Mouse (Mus musculus) retina, adult 2 months (tissue): ENCODE measurements at regions not wholly inside any gene's neighbourhood (a gene's known extent, or its start where the extent isn't known, plus 50 kb on each side); places are given as distances from the start of the nearest gene placed in this dataset.

Source experiments
- DNase-seq: peaks from one replicate; pipeline ENCODE4 v3.0.0-alpha.2; 2012; ENCODE audit warnings: low read depth, low spot score

- no peak for DNase-seq
Measured at GRCm38 (mm10) chr2:61221676-61222075, 258.7 kb upstream of the Rbms1 start.

GRCm38 (mm10) chr2:61221157-61221556 lies 258.2 kb upstream of the Rbms1 start:
- no peak for DNase-seq

- DNase-seq: no peak
Measured at GRCm38 (mm10) chr2:61213951-61214350, 251.0 kb upstream of the Rbms1 start.

GRCm38 (mm10) chr2:61201387-61201786 lies 238.4 kb upstream of the Rbms1 start:
- DNase-seq: no peak

- no peak for DNase-seq
Measured at GRCm38 (mm10) chr2:61193976-61194375, 231.0 kb upstream of the Rbms1 start.

- DNase-seq: no peak
Measured at GRCm38 (mm10) chr2:61182424-61182979, 219.5 kb upstream of the Rbms1 start.

- DNase-seq: no peak
Measured at GRCm38 (mm10) chr2:61177801-61178200, 214.8 kb upstream of the Rbms1 start.

GRCm38 (mm10) chr2:61176807-61177206 lies 213.8 kb upstream of the Rbms1 start:
- DNase-seq: no peak

- no peak for DNase-seq
Measured at GRCm38 (mm10) chr2:61173581-61173980, 210.6 kb upstream of the Rbms1 start.

GRCm38 (mm10) chr2:61161336-61161735 lies 198.3 kb upstream of the Rbms1 start:
- DNase-seq: no peak

- no peak for DNase-seq
Measured at GRCm38 (mm10) chr2:61159761-61160160, 196.8 kb upstream of the Rbms1 start.

- DNase-seq: no peak
Measured at GRCm38 (mm10) chr2:61138998-61139631, 176.1 kb upstream of the Rbms1 start.

GRCm38 (mm10) chr2:61138625-61138997 lies 175.6 kb upstream of the Rbms1 start:
- no peak for DNase-seq

- no peak for DNase-seq
Measured at GRCm38 (mm10) chr2:61137378-61137777, 174.4 kb upstream of the Rbms1 start.

GRCm38 (mm10) chr2:61136926-61137325 lies 173.9 kb upstream of the Rbms1 start:
- no peak for DNase-seq

GRCm38 (mm10) chr2:61123046-61123806 lies 160.2 kb upstream of the Rbms1 start:
- no peak for DNase-seq

GRCm38 (mm10) chr2:61121281-61121680 lies 158.3 kb upstream of the Rbms1 start:
- no peak for DNase-seq

GRCm38 (mm10) chr2:61114620-61115019 lies 151.6 kb upstream of the Rbms1 start:
- no peak for DNase-seq

GRCm38 (mm10) chr2:61113916-61114315 lies 150.9 kb upstream of the Rbms1 start:
- DNase-seq: no peak

- no peak for DNase-seq
Measured at GRCm38 (mm10) chr2:61110591-61110990, 147.6 kb upstream of the Rbms1 start.

- DNase-seq: no peak
Measured at GRCm38 (mm10) chr2:61109564-61109963, 146.6 kb upstream of the Rbms1 start.

- DNase-seq: no peak
Measured at GRCm38 (mm10) chr2:61105169-61105568, 142.2 kb upstream of the Rbms1 start.

- DNase-seq: no peak
Measured at GRCm38 (mm10) chr2:61100854-61101253, 137.9 kb upstream of the Rbms1 start.
